Mouse (Mus musculus) neutrophil, adult 83 days (primary cell): Measurements from ENCODE around the gene Lrsam1. TPM values are rescaled to one million over a fixed set of nuclear protein-coding genes. Genes with fewer than 3 reads are reported as not detected.

Source experiments
- total RNA-seq, 2 experiments: library from RNA; stranded (reverse); gene quantifications; one replicate each; pipeline ENCODE4 v1.2.4; 2023

Gene Lrsam1
- total RNA-seq, result 10 to 100 TPM; 25.7 to 38.1 TPM

GRCm38 (mm10) chr2:32961192-32961995, at the start of gene Lrsam1, which contains the start of gene Rpl12:
Lrsam1 (minus strand) TSS chr2:32961614.
Rpl12 (plus strand) TSS chr2:32961559.

DNA sequence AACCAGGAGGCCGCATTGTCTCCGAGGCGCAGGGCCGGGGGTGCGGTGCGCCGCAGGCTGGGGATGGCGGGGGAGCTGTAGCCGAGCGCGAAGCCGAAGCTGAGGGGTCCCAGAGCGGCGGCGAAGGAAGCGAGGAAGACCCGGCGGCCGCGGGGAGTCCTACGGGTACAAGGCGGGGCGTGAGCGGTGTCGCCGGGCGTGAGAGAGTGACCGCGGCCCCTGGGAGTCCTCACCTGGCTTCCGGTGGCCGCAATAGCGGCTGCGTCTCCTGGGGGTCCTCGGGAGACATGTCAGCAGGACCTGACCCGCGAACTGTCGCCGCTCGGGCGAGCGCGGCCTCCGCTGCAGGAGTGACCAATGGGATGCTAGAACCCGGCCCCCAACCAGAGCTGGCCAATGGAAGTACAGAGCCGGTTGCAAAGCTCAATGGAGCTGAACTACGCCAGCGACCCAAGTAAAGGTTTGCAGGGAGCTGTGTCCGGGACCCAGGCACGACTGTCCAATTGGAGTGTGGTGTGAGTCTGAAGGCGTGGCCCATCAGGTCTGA, 20.4 kb upstream of the Lrsam1 start, which contains the start of gene Slc2a8:
Gene Slc2a8 (minus strand): TSS at position 359 of the 547 bp plus-strand sequence.

DNA sequence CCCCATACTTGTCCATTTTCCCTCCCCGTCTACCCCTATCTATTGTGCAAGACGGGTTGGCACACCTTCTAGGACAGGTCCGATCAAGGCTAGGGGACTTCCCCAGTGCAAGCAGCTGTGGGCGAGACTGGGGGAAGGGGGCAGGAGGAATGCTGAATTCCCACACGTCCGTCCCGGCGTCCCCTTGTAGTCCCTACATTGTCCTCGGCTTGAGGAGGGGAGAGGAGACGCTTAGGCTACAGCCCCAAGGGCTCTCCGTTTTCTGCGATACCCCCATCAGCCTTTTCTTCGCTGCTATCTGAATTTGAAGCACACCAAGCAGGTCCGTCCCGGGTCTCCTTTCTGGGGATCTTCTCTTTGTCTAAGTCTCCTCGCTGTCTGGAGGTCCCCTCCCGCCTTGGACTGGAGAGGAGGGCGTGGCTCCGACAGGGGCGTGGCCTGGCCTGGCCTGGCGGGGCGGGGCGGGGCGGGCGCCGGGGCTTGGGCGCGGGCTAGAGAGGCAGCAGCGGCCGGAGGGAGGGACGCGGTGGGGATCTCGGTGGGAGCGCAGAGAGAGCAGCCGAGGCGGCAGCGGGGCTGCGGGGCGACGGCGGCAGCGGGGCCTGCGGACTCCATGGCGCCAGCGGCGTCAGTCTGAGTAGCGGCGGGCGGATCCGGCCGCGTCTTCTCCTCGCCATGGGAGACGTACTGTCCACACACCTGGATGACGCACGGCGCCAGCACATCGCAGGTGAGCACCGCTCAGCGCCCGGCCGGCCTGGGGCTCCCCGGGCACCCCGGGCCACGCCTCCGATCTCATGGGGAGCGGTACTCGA, 85.5 kb downstream of the Lrsam1 start, which contains the start of gene Fam129b:
Gene Fam129b (plus strand): TSS at position 440 of the 815 bp plus-strand sequence.

Other genes starting within 250 kb of the Lrsam1 start
- gene Cdk9, start 248.5 kb downstream of the Lrsam1 start, total RNA-seq, result 100 to 1,000 TPM; 122 to 147 TPM
- gene Sh2d3c, start 240.6 kb downstream of the Lrsam1 start, total RNA-seq, result 100 to 1,000 TPM; 210 to 224 TPM
- not detected for gene 6330409D20Rik, start 220.6 kb downstream of the Lrsam1 start, total RNA-seq
- gene Tor2a, start 204.4 kb downstream of the Lrsam1 start, total RNA-seq, result 10 to 100 TPM; 17.1 to 21.4 TPM
- gene Ttc16, start 186.0 kb downstream of the Lrsam1 start, total RNA-seq, result not detected
- 1 to 10 TPM; 1.7 TPM for gene Ptrh1, start 185.8 kb downstream of the Lrsam1 start, total RNA-seq
- gene Cfap157, start 177.2 kb downstream of the Lrsam1 start, total RNA-seq, result not detected
- gene Stxbp1, start 114.4 kb downstream of the Lrsam1 start, total RNA-seq, result 1 to 10 TPM in 1 of 2 experiments, under 1 TPM in 1; 0.86 to 1.3 TPM
- 10 to 100 TPM; 20.2 to 26.0 TPM for gene Fam129b, start 85.5 kb downstream of the Lrsam1 start, total RNA-seq
- gene Rpl12, start 55 bp downstream of the Lrsam1 start, total RNA-seq, result 100 to 1,000 TPM; 152 to 181 TPM
- 1 to 10 TPM; 4.5 to 8.4 TPM for gene Slc2a8, start 20.5 kb upstream of the Lrsam1 start, total RNA-seq
- under 1 TPM; 0.35 to 0.97 TPM for gene Garnl3, start 170.0 kb upstream of the Lrsam1 start, total RNA-seq